Mouse (Mus musculus) stomach, postnatal 0 days (tissue): ENCODE data around the gene Efcab1.

Experiments used
- CTCF ChIP-seq: IDR thresholded peaks from 2 replicates; pipeline ENCODE4 v1.5.1; 2016; ENCODE audit warnings: antibody characterized with exemption, low read depth, mild to moderate bottlenecking, moderate library complexity
- EP300 ChIP-seq: optimal IDR thresholded peaks from 2 replicates; pipeline ENCODE3; 2016; ENCODE audit warnings: antibody characterized with exemption

GRCm38 (mm10) chr16:14893864-14894263 lies 12.5 kb upstream of the Efcab1 start:
- TF ChIP-seq CTCF, result no peak
- no peak for TF ChIP-seq EP300
